Mouse (Mus musculus): ENCODE measurements at regions not wholly inside any gene's neighbourhood (a gene's known extent, or its start where the extent isn't known, plus 50 kb on each side); places are given as distances from the start of the nearest gene placed in this dataset.

DNA sequence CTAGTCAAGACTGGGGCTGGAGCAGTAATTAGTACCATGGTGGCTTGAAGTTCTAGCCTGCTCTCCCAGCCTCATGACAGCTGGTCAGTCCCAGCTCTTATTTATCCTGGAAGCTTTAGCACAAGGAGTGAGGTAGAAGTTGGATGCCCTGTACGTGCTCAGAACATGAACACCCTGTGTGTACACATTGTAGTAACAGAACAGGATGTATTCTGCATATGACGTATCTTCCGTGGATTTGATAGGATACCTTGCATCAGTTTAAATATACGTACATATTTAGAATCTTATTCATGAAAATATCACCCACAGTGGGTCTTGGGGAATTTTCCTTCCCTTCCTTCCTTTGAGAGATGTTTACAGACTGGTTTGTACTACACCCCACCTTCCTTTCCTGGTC lies 222.0 kb upstream of the Tbx3 start:
- 93% methylated on average over 4 of the region's 4 CpGs for WGBS
- Histone ChIP-seq H3K4me3 (ENCODE audit: insufficient read depth, low read depth, low read length) (no peak overlapping the region), H3K4me1 (ENCODE audit: control insufficient read depth, insufficient read depth, low read length) (no peaks in the 10 kb centered on the region), H3K27ac (ENCODE audit: insufficient read depth, low read depth, low read length) (no peak overlapping the region)
- TF ChIP-seq CTCF (IDR thresholded peaks at IDR 0.05; ENCODE audit: insufficient read depth, low read depth, low read length) = no peak
- TF ChIP-seq POLR2A (IDR thresholded peaks at IDR 0.05; ENCODE audit: insufficient read depth, low read depth, low read length) = no peak

DNA sequence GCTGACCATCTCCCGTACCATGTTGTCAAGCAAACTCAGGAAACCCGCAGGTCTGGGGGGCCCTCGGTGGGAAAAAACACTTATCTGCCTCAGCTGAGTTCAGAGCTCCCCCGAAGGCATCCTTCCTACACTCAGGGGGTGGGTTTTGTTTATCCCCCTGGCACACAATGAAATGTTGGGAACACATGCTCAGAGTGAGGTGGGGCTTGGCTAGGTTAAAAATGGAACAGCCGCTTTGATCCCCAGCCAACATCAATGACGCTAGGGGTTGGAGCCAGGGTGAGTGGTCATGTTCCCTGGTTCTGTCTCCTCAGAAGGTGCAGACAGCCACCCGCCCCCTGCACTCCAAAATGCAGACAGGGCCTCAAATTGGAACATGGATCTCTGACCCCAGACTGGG lies 221.3 kb upstream of the Tbx3 start:
- TF ChIP-seq CTCF (IDR thresholded peaks at IDR 0.05; ENCODE audit: insufficient read depth, low read depth, low read length) (no peak), POLR2A (IDR thresholded peaks at IDR 0.05; ENCODE audit: insufficient read depth, low read depth, low read length) (no peak)
- no peaks in the 10 kb centered on the region for H3K4me1 ChIP-seq (ENCODE audit: control insufficient read depth, insufficient read depth, low read length)
- H3K4me3 ChIP-seq (ENCODE audit: insufficient read depth, low read depth, low read length) = no peak overlapping the region
- WGBS = 52% methylated on average over 7 of the region's 7 CpGs
- H3K27ac ChIP-seq (ENCODE audit: insufficient read depth, low read depth, low read length) = no peak overlapping the region

DNA sequence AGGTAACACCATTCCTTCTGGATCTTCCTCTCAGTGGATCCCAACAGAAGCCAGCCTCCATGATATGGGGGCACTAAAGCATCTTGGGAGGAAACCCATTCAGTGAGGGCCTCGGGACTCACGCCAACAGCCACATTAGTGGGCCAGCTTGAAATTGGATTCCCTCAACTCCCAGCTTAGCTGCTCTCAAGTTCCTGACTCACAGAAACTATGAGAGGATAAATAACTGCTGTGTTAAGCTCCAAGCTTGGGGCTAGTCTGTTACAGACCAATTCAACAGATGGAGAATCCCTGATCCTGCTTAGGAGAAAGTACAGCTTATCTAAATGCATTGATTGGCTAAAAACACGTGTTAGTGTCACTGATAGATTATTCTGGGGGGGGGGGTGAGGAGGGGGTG lies 210.7 kb upstream of the Tbx3 start:
- Histone ChIP-seq H3K4me3 (ENCODE audit: insufficient read depth, low read depth, low read length) (no peak overlapping the region), H3K4me1 (ENCODE audit: control insufficient read depth, insufficient read depth, low read length) (no peaks in the 10 kb centered on the region), H3K27ac (ENCODE audit: insufficient read depth, low read depth, low read length) (no peak overlapping the region)
- no peak for TF ChIP-seq CTCF (IDR thresholded peaks at IDR 0.05; ENCODE audit: insufficient read depth, low read depth, low read length)
- TF ChIP-seq POLR2A (IDR thresholded peaks at IDR 0.05; ENCODE audit: insufficient read depth, low read depth, low read length) = no peak
- WGBS = 70% methylated on average over 3 of the region's 3 CpGs

DNA sequence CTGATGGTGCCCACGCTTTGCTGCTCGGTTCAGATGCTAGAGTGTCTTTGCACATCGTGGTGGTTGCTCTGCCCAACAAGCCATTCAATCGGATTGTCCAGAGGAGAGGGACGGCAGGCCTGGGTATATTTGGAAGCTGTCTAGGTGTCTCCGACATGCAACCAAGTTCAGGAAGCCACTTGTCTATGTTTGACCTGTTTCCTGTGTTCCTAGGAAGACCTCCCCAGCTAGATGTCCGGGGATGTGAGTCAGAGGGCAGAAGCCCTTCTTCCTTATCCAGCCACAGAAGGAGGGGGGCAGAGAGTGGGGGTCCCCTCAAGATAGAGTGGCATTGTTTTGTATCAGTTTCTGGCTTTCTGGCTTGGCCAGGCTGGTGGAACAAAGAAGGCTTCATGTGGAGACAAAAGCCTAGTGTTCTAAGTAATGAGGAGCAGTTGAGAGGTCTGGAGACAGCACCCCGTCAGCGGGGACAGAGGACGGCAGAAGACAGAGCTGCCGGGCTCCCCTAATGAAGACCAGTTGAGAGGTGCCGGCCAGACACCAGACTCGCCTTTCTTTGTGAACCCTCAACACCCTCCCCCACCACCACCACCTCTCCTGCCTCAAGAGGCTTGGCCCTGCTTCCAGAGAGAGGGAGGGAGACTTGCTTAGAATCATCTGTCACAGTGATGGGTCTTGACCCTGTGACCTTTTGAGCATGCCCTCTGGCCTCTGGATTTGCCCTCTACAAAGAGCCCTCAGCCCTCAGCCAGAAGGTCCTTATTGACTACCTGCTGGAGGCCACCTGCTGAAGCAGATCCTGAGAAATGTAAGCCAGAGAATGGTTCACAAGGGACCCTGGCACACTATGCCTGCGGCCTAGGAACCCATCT lies 207.6 kb upstream of the Tbx3 start:
- Histone ChIP-seq H3K27ac (ENCODE audit: insufficient read depth, low read depth, low read length) (no peak overlapping the region), H3K4me1 (ENCODE audit: control insufficient read depth, insufficient read depth, low read length) (no peaks in the 10 kb centered on the region), H3K4me3 (ENCODE audit: insufficient read depth, low read depth, low read length) (no peak overlapping the region)
- TF ChIP-seq CTCF (IDR thresholded peaks at IDR 0.05; ENCODE audit: insufficient read depth, low read depth, low read length) = no peak
- no peak for TF ChIP-seq POLR2A (IDR thresholded peaks at IDR 0.05; ENCODE audit: insufficient read depth, low read depth, low read length)
- 69% methylated on average over 14 of the region's 14 CpGs for WGBS

DNA sequence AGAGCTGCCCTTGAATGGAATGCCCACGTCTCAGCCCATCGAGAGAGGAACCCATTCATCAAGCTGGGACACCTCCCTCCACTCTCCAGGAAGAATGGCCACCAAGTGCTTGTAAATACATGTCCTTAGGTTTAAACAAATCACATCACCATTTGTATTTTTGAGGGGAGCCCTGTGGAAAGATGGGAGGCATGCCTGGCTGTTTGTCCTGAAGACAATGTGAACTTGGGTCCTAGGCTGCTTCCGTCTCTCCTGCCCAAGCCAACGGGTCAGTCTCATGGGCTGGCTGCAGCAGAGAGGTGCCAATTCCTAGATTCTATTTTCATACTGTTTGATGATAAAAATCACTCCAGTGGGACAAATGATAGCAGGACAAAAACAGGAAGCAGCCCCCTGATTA lies 205.9 kb upstream of the Tbx3 start:
- TF ChIP-seq POLR2A (IDR thresholded peaks at IDR 0.05; ENCODE audit: insufficient read depth, low read depth, low read length) = no peak
- no peak for TF ChIP-seq CTCF (IDR thresholded peaks at IDR 0.05; ENCODE audit: insufficient read depth, low read depth, low read length)
- Histone ChIP-seq H3K27ac (ENCODE audit: insufficient read depth, low read depth, low read length) (no peak overlapping the region), H3K4me1 (ENCODE audit: control insufficient read depth, insufficient read depth, low read length) (no peaks in the 10 kb centered on the region), H3K4me3 (ENCODE audit: insufficient read depth, low read depth, low read length) (no peak overlapping the region)
- WGBS = 98% methylated on average over 4 of the region's 4 CpGs

DNA sequence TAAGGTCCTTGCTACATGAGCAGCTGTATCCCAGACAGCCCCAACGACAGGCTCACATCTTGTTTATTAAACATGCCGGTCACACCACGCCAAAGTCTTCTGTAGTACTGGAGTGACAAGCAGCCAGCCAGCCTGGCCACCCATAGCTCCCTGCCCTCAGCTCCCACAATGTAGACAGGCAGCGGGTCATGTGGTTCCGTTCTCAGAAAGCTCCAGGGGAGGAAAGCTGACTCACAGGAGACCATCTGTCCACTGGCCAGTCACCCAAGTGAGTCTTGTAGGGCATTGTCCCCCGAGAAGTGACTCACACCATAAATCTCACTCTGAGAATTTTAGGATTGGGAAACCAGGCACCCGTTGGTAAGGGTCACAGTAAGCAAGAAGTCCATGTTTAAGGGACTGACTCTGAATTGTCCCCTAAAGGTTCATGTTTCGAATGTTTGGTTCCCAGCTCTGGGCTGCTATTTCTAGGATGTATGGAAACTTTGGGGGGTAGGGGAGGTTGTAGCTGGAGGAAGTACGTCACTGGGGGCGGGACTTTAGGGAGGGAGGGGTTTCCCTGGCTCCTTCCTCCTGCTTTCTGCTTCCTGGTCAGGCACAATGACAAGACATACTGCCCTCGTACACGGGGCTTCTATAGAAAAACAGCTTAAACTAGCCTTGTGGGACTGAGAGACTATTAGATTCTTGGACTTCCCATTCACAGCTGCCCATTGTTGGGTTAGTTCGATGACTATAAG lies 203.0 kb upstream of the Tbx3 start:
- H3K4me3 ChIP-seq (ENCODE audit: insufficient read depth, low read depth, low read length) = no peak overlapping the region
- 82% methylated on average over 13 of the region's 13 CpGs for WGBS
- no peaks in the 10 kb centered on the region for H3K4me1 ChIP-seq (ENCODE audit: control insufficient read depth, insufficient read depth, low read length)
- H3K27ac ChIP-seq (ENCODE audit: insufficient read depth, low read depth, low read length) = no peak overlapping the region
- TF ChIP-seq POLR2A (IDR thresholded peaks at IDR 0.05; ENCODE audit: insufficient read depth, low read depth, low read length) (no peak), CTCF (IDR thresholded peaks at IDR 0.05; ENCODE audit: insufficient read depth, low read depth, low read length) (no peak)

DNA sequence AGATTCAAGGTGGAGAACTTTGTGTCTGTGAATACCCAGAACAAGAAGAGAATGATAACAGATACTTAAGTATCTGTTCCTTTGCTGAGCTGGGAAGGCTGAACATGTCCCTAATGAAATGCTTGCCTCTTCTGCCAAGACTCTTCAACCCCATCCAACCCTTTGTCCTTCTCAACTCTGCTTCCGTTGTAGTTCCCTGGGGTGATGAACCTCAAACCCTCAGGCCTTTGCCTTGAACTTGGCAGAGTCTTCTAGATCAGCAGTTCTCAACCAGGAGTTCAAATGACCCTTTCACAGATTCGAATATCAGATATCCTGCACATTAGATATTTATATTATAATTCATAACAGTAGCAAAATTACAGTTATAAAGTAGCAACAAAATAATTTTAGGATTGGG lies 192.5 kb upstream of the Tbx3 start:
- no peaks in the 10 kb centered on the region for H3K4me1 ChIP-seq (ENCODE audit: control insufficient read depth, insufficient read depth, low read length)
- H3K27ac ChIP-seq (ENCODE audit: insufficient read depth, low read depth, low read length) = no peak overlapping the region
- WGBS = 72% methylated on average over 2 of the region's 2 CpGs
- no peak overlapping the region for H3K4me3 ChIP-seq (ENCODE audit: insufficient read depth, low read depth, low read length)
- TF ChIP-seq POLR2A (IDR thresholded peaks at IDR 0.05; ENCODE audit: insufficient read depth, low read depth, low read length) (no peak), CTCF (IDR thresholded peaks at IDR 0.05; ENCODE audit: insufficient read depth, low read depth, low read length) (no peak)

DNA sequence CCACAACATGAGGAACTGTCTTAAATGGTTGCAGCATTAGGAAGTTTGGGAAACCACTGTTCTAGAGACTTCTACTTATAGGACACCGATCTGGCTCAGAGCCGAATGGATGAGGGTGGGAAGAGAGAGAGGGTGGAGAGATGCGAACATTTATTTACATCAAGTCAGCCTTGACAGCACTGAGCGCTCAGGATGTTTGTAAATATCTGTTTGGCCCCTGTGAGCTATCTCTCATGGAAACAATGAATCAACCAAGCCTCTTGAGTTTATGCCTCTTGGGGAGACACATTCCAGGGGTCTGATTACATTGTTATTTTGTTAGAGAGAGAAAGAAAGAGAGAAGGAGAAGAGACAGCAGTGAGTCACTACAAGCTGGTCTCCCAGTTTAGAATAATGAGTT lies 192.1 kb upstream of the Tbx3 start:
- WGBS = 57% methylated on average over 4 of the region's 4 CpGs
- Histone ChIP-seq H3K27ac (ENCODE audit: insufficient read depth, low read depth, low read length) (no peak overlapping the region), H3K4me3 (ENCODE audit: insufficient read depth, low read depth, low read length) (no peak overlapping the region), H3K4me1 (ENCODE audit: control insufficient read depth, insufficient read depth, low read length) (no peaks in the 10 kb centered on the region)
- TF ChIP-seq CTCF (IDR thresholded peaks at IDR 0.05; ENCODE audit: insufficient read depth, low read depth, low read length) (no peak), POLR2A (IDR thresholded peaks at IDR 0.05; ENCODE audit: insufficient read depth, low read depth, low read length) (no peak)
